Mouse (Mus musculus) frontal cortex, postnatal 25 days (tissue): Measurements from ENCODE around the gene Tmem79.
"Not testable (repeated sequence)": the region's sequence is repeated elsewhere in the genome, so short reads cannot be mapped to it uniquely, and the experiment has no call there.

Experiments
- DNase-seq, 2 experiments: peaks; one replicate each; pipeline ENCODE4 v3.0.0; 2022; ENCODE audit warnings: low spot score in 2 of 2

Tmem79 gene

GRCm38 (mm10) chr3:88354396-88355165 lies 18.6 kb upstream of the Tmem79 start:
- no peak for DNase-seq

GRCm38 (mm10) chr3:88352907-88353306 lies 17.0 kb upstream of the Tmem79 start:
- no peak for DNase-seq

GRCm38 (mm10) chr3:88350732-88351131 lies 14.8 kb upstream of the Tmem79 start:
- no peak for DNase-seq

GRCm38 (mm10) chr3:88339006-88339405 lies 3.1 kb upstream of the Tmem79 start:
- DNase-seq, result no peak

- DNase-seq, result no peak
Measured at GRCm38 (mm10) chr3:88338316-88338715, 2.4 kb upstream of the Tmem79 start.

GRCm38 (mm10) chr3:88337367-88338020 lies 1.5 kb upstream of the Tmem79 start:
- no peak for DNase-seq

GRCm38 (mm10) chr3:88335436-88336053 lies 403 bp downstream of the Tmem79 start:
- no peak for DNase-seq

GRCm38 (mm10) chr3:88334902-88335435 lies 979 bp downstream of the Tmem79 start:
- no peak for DNase-seq

- DNase-seq, result no peak
Measured at GRCm38 (mm10) chr3:88334029-88334658, 1.8 kb downstream of the Tmem79 start.

- no peak for DNase-seq
Measured at GRCm38 (mm10) chr3:88331282-88331681, 4.7 kb downstream of the Tmem79 start.

GRCm38 (mm10) chr3:88328956-88329355 lies 7.0 kb downstream of the Tmem79 start:
- DNase-seq, result no peak

- peak in 1 of 2 experiments; percentile 30 for DNase-seq
Measured at GRCm38 (mm10) chr3:88324951-88325405, 11.0 kb downstream of the Tmem79 start, which contains the start of gene Glmp. Gene Glmp (plus strand): TSS chr3:88325023.

- DNase-seq, result no peak
Measured at GRCm38 (mm10) chr3:88299172-88299571, 36.8 kb downstream of the Tmem79 start.

GRCm38 (mm10) chr3:88297321-88297851 lies 38.6 kb downstream of the Tmem79 start:
- no peak for DNase-seq

- DNase-seq, result peak; percentile 82 to 91
Measured at GRCm38 (mm10) chr3:88296561-88297318, 39.2 kb downstream of the Tmem79 start, which contains the start of the genes Tsacc and Cct3. Gene Tsacc (minus strand): TSS chr3:88296999. Gene Cct3 (plus strand): TSS chr3:88297116.

- DNase-seq, result no peak
Measured at GRCm38 (mm10) chr3:88296110-88296560, 39.8 kb downstream of the Tmem79 start.

- not testable (repeated sequence) for DNase-seq
Measured at GRCm38 (mm10) chr3:88295272-88295671, 40.7 kb downstream of the Tmem79 start.

GRCm38 (mm10) chr3:88291970-88292369 lies 44.0 kb downstream of the Tmem79 start:
- no peak for DNase-seq

- not testable (repeated sequence) for DNase-seq
Measured at GRCm38 (mm10) chr3:88288133-88288713, 47.7 kb downstream of the Tmem79 start.

GRCm38 (mm10) chr3:88287110-88287509 lies 48.8 kb downstream of the Tmem79 start, which contains the start of gene Gm38392:
Gene Gm38392 (minus strand): TSS chr3:88287210.
- DNase-seq, result no peak
